Mouse (Mus musculus) ovary, postnatal 36 days (tissue): ENCODE results near the gene Hdac1.

Experiments used
- DNase-seq: peaks from one replicate; pipeline ENCODE4 v3.0.0; 2022; ENCODE audit warnings: low spot score, mixed read lengths

Hdac1 gene

DNA sequence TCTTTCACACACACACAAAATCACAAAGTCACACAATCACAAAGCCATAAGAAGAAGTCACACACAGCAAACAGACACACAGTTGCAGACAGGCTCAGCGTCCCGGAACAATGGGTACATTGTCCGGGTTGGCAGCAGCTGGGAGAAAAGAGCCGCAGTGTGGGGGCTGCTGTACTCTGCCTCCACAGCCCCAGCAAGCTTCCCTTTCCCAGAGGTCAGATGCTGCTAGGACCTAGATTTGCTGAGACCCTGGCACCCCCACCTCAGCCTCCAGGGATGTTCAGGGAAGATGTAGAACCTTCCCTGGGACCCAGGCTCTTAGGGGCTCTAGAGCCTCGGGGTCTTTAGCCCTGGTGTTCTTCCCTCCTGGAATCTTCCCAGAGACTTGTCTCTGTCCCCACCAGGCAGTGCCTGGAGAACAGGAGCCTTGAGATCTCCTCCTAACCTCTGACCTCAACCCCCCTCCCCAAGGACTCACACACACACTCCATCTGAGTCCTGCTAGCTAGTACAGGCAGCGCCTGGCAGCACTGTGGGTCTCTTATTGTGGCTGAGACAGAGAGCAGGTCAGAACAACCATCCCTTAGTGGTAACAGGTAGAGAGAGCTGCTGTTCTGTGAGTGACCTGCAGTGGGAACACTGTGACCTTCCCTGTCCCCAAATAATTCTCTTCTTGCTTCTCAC, 31.0 kb downstream of the Hdac1 start:
- no peak for DNase-seq

DNA sequence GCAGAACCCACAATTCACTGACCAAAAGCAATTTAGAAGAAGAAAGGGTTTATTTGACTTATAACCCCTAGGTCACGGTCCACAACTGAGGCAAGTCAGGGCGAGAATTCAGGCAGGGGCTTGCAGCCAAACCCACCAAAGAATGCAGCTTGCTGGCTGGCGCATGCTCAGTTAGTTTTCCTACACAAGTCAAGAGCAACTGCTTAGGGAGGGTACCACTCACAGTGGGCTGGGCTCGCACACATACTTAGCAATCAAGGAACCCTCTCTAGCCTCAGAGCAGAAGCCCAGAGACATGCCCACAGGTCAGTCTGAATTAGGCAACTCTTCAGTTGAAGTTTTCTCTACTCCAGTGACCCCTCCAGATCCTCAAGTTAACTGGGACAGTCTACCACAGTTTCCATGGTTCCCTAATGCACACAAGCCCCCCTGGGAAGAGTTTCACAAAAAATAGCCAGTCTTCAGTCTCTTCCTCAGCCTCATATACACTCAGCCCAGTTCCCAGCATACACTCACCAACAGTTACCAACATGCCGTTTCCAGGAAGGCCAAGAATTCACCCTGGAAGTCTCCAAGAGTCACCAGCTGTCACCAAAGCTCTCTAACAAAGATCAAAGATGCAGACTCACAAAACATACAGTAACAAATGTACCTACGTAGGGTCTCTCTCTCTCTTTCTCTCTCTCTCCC, 31.6 kb downstream of the Hdac1 start:
- no peak for DNase-seq

DNA sequence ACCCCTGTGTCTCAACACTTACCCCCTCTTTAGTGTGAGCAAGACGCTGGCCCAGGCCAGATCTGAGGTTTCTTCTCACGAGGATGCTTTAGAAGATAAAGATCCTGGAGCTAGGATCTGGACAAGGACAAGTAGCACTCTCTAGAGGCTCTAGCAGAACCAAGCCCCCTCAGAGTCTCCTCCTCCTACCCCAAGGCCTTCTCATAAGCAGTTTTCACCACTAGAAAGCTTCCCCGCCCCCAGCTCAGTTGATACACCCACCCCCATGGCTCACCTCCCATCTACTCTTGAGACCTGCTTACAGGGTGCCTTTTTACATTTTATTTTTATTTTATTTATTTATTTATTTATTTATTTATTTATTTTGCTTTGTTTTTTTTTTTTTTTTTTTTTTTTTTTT, 32.9 kb downstream of the Hdac1 start:
- DNase-seq: no peak

DNA sequence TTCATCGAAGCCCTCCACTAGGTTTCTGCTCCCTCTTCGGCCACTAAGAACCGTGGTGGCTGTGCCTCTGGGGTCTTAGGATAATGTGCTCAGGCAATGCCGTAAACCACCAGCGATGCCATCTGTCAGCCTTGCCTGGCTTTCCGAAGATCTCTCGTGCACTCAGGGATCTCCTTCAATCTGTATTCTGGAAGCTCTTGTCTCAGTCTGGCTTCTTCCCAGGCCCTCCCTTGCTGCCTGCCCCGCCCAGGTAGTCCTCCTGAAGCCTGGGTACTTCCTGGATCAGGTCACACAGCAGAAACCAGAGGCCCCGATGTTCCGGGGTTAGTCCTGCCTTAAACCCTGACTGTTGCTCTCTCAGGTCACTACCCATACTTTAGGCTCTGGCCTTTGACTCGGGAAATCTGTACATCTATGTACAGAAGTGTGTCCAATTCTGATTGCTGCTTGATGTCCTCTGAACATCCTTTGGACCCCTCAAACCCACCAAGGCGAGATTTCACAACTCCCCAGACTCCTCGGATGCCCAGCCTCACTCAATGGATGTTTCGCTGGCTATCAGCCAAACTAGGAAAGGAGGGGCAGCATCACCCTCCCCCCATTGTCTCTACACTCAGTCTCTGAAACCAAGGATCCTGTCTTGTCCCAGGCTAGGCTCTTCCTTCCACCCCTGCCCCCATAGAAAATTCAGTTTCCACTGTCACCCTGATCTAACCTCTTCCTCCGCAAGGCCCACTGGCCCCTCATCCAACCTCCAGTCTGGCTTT, 33.5 kb downstream of the Hdac1 start:
- no peak for DNase-seq

DNA sequence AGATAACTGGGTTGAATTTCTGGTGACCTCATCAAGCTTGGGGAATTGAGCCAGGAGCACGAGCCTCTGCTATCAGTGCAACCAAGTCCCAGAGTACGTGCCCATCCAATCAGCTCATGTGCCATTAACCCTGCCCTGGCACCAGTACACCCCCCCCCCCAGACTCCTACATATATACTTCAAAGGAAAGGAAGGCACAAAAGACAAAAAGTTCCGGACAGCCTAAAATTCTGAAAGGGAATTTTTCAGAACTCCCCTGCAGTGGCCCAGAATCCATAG, 34.3 kb downstream of the Hdac1 start:
- DNase-seq: no peak

DNA sequence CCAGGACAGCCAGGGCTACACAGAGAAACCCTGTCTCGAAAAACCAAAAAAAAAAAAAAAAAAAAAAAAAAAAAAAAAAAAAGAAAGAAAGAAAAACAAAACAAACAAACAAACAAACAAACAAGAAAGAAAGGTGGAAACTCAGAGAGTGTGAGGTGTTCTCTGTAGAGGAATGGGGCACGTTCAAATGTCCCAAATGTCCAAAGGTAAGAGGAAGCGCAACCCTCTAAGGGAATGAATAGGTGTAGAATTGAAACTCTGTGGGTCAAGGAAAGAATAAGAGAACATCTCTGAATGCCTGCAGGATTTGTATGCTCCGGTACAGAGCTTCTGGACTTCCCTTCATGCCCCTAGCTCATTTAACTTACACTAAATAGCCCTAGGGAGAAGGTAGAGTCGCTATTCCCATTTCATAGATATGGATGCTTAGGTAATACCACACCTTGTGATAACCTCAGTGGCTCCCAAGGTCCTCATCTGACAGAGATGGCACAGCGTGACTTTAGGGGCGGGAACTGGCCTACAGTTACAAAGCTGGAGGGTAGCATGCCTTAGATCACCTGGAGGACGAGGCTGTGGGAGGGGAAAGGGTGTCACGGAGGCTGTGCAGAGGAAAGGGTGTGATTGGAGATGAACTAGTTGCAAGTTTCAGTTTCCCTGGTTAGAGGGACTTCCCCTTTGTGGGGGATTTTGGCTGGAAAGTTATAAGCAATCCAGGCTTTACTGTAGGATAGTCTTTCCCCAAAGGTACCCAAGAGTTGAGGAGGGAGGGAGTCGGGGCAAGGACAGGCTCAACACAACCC, 34.9 kb downstream of the Hdac1 start:
- DNase-seq: no peak

DNA sequence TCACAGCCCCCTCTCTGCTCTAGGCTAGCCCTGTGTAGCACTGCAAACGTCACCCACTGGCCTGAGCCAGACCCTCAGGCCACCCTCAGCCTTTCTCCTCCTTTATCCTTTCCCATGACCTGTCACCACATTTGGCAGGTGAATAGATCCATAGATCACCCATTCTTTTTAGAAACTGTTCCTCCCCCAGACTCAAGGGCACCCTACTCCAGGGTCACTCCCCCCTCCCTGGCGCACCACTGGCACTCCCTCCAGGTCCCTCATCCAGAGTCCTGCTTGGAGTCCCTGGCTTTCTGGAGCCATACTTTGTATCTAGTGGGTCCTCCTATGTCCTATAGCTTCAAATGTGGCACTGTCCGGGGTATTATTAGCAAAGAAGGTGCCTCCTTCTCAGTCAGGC, 37.0 kb downstream of the Hdac1 start:
- DNase-seq: no peak

DNA sequence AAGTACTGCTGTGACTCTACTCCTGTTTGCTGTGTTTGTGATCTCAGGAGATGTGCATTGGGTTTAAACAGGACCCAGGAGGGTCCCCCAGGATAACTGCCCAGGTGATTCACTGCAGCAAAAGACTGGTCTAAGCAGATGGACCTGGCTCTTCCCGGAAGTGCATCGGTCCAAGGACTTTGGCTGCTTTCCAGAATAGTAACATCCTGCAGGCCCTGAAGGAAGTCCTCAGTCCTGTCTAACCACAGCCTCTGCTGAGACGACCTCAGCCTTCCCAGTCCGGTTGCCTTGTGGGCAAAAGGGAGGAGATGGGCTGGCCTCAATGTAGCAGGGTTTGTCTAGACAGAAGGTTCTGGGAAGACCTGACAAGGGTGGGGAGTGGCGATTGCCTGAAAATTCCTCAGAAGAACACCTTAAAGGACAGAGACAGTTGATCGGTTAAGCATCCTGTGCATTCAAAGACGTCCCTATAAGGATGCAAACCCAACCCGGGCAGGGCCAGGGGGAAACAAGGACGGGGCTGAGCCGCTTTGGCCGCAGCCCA, 39.5 kb downstream of the Hdac1 start:
- no peak for DNase-seq

DNA sequence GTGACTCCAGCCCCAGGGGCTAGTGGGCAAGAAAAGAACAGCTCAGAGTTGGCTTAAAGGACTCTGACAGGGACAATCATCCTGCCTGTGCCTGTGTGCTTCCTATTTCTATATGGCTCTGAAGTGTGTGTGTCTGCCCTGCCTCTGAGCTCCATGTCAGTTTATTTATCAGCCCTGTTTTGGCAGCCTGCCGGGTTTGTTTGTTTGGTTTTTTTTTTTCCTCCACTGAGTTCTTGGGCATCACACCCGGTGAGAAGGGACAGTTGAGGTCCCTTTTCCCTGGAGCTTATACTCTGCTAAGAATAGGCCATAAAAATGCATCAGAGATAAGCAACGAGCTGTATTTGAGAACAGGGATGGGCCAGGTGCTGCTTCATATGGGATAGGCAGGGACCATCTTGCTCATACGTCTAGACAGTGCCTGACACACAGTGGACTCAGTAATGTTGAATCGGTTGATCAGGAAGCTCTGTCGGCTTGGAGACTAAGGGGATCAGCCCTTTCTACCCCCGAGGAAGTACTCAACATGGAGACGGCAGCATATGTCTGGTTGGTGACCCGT, 40.1 kb downstream of the Hdac1 start:
- no peak for DNase-seq

DNA sequence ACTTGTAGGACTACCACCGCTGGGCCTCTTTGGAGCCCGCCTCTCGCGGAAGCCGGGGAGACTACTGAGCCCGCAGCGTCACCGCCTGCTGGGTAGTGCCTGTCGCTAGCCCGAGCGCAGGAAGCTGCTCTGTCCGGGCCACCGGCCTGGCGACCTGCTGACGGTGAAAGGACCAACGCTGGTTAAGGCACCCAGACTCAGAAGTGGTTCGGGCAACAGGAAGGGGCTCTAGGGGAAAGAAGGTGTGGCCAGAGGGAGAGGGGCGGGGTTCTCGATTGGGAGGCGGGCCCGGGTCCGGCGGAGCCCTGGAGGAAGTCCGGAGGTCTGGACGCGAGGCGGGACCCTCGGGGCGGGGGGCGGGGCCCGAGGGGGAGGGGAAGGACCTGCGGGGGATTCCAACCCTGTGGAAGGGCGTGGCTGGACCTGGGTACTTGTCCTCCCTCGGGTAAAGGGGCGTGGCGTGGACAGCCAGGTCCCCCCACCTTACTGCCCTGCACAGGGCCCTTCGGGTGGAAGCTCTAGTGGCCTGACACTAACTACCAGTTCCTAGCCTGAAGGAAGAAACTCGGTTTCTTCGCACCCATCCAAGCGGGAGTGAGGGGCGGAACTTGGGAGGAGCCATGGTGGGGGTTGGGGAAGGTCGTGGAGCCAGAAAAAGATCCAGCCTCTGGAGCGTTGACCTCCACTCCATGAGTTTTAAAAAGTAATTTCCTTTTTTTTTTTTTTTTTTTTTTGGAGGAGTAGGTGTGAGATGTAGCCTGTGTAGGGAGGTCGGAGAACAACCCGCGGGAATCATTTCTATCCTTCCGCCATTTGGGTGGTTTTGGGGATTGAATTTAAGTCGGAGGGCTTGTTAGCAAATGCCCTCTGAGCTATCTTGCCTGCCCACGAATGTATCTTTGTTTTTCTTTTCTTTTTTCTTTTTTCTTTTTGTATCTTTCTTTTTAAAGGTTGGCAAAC, 41.6 kb downstream of the Hdac1 start:
- peak; percentile 92 for DNase-seq

DNA sequence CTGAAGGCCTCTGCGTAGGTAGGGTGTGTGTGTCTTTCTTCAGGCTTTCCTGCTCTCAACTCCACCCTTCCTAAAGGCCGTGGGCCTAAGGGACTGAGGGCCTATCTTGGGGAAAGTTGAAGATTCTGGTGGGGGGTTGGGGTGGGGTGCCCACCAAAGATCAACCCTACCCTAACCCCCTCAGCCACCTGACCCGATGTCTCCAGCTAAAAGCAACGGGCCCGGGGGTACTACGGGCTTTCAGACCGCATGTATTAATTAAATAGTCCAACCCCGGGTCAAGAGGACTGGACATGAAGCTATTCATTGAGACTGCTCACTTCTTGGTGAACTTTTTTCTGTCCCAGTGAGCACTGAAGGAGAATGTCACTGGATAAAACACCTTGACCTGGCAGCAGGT, 42.5 kb downstream of the Hdac1 start:
- DNase-seq: no peak

DNA sequence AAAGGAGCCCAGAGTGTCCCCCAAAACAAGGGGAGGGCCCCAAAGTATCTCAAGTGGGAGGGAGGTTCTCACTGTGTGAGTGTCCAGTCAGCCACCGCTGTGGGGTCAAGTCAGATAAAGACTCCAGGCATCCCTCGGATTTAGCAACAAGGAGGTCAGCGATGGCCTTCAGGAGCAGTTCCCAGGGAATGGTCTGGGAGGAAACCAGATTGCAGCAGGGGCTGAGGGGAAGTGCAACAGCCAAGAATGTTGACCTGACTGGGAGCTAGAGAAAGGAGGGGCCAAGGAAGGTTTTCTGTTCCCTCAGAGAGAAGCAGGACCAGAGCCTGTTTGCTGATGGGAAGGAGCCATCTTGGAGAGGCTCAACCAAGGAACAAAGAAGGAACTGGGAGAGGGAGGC, 43.6 kb downstream of the Hdac1 start:
- no peak for DNase-seq

DNA sequence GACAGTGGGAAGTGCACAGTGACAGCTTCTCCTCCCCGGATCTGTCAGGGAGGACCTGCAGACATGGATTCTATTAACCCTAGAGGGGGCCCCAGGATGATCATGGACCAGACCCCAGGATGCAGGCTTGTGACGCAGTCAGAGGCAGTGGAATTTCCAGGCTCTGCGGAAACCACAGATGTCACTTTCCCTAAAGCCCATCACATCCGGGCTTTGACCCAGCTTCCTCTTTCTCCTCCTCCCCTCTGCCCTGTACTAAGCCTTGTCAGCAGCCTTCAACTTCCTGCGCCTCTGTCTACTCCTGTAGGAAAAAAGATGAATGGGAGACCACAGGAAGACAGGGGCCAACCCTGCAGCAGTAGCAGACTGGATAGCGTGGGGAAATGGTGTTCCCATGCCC, 45.9 kb downstream of the Hdac1 start:
- DNase-seq: no peak

DNA sequence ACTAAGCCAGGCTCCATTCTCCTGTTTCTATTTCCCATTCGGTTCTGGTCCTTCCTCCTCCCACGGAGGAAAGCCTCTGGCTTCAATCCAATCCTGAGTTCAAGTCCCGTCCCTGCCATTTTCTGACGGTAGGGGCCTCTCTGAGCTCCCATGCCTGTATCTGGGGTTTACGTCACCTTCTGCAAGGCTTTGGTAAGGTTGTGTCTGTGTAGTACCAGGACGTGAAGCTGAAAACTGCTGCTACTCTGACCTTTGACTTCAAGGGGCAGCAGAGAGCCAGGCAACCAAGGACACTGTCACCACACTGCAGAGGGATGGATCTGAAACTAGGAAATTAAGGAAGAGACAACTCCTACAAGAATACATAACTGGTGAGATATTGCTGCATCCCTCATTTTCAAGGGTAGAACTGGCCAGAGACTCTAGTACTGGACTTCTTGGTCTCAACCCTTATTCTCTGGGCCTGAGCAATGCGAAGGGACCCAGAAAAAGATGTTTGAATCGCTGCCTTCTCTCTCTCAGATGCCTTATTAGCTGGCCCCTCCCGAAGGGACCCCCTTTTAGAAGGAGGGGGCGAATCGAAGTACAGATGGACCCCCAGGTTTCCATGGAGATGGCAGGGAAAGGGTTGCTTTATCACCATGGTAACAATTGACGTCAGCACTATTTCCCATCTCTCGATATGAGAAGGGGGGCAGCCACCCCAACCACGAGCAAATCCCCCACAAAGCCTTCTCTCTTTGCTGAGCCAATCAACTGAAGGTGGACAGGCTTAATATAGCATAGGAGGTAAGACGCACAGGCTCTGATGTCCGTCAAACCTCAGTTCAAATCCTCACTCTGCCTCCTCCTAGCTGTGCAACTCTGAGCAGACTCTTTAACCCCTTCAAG, 46.6 kb downstream of the Hdac1 start:
- DNase-seq: no peak

DNA sequence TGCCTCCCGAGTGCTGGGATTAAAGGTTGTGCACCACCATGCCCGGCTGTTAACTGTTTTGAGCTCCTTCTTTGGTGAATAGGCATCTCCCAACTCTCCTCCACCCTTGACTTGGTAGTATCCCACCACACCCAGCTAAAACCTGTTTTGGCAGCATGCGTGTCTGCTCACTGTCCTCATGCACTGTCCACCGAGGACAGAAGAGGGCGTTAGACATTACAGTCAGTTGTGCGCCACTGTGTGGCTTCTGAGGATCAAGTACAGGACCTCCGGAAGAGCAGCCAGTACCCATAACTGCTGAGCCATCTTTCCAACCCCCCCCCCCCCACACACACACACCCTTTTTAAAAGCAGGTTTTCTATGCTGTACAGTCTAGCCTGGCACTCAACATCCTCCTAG, 47.8 kb downstream of the Hdac1 start:
- no peak for DNase-seq

DNA sequence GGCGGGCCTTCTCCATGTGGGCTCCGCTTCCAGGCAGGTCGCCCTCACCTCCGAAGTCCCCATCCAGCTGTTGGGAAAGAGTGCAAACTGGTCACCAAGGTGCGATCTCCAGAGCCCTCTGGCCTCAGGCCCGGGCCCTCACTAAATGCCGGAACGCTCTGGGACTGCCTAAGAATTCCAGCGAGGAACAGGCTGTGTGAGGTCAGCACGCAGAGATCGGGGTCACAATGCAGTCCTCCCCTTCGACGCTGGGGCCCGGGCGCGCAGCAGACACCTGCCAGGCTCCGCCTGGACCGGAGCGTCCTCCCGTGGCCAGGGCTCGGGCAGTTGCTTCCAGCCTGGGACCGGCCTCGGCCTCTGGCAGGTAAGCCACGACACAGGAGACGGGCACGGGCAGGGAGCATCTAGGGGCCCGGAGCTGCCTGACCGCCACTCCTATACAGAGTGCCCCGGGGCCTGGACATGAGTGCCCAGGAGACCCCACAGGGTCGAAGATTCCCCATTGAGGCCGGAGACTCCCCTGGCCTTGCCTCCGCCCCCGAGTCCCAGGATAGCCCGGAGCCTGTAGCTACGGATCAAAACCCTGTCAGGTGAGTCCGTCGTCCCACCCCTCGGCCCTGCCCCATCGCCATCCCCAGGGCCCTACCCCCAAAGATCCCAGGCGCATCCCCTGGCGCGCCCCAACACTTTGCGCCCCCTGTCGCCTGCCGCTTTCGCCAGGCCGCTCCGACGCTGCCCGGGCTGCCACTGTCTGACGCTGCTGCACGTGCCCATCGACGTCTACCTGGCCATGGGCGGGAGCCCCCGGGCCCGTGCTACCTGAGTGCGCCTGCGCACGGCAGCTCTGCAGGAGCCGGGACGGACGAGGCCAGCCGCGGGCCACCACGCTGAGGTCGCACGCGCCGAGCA, 51.3 kb downstream of the Hdac1 start, which contains the start of the genes Tssk3 and Fam229a:
TSS of gene Tssk3 (minus strand) at position 51 of the 909 bp plus-strand sequence.
TSS of gene Fam229a (plus strand) at position 219 of the 909 bp plus-strand sequence.
- peak; percentile 38 for DNase-seq

DNA sequence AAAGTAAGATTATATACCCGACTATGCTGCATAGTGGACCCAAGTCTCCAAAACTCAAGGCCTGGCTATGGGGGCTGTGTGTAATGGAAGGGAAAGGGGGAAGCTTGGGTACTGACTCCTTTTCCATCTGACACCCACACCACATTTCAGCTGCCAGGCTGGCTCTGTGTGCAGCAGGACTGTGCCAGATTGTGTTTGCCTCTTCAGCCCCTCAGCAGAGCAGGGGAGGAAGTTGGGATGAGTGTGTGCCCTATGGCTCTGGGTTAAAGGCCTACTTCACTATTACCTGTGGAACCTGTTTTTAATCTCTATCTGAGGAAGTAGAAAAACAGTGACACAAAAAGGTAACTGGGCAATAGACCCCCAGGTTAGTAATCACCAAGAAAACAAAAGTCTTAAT, 61.4 kb downstream of the Hdac1 start:
- no peak for DNase-seq

DNA sequence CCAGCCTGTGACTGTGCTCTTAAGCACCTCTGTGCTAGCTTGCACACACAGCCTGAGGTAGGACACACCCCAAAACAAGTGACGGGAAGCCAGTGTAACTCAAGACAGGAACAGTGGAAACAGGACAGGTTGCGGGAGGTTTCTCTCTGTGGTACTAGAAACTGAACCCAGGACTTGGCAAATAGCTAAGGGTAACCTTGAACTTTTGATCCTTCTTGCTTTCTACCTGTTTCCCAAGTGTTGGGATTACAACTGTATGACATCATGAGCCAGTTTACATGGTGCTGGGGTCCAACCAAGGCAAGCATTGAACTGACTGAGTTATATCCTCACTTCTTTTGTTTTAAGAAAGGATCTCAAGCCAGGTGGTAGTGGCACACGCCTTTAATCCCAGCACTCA, 62.6 kb downstream of the Hdac1 start:
- DNase-seq: no peak

DNA sequence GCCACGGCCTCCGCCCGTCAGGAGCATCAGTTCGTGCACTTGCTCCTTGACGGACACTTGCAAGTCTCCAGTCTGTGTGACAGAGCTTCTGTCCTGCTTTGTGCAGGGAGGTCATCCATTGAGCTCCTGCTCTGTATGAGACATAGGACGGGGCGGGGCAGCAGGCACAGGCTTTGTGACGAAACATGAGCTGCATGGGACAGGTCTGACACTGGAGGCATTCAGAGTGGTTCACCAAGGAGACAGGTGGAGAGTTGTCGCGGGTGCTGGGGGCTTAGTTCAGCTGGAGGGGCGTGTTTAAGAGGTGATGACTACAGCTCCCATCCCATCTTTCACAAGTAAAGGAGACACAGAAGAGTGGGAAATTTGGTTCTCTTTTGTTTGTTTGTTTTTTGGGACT, 66.5 kb downstream of the Hdac1 start:
- DNase-seq: no peak
